ENCODE assay signal across 24 mouse cellular contexts in genomic region chr11:19530652-19531051, GRCm38 (mm10).
DNase-seq lines count a peak whose midpoint lies in the region; ATAC-seq lines count a peak whose summit lies in the region.
"Had no signal": no experiment of that assay in that cellular context is flagged by ENCODE, and none has a peak within 500 bp of the region (broad histone marks: within the 10 kb centered on the region; RNA-seq: fewer than 3 reads in every experiment).

No protein-coding gene starts in this region.

- H3K27me3 ChIP-seq in forebrain, embryonic 13.5 days = peaks cover 39% of the 10 kb centered on the region
- H3K27me3 ChIP-seq in forebrain, embryonic 10.5 days (ENCODE audit: poor library complexity, severe bottlenecking) = peaks cover 74% of the 10 kb centered on the region
- H3K27me3 ChIP-seq in forebrain, embryonic 16.5 days (replicated peaks; ENCODE audit: control insufficient read depth, insufficient read depth, low read length) = peaks cover 5% of the 10 kb centered on the region; the same call in 1 of the 2 replicates
- no peaks in the 10 kb centered on the region for H3K27me3 ChIP-seq in hindbrain, embryonic 16.5 days (replicated peaks; ENCODE audit: control insufficient read depth, insufficient read depth, low read length)
- H3K27me3 ChIP-seq in neural tube, embryonic 15.5 days (replicated peaks) = no peaks in the 10 kb centered on the region
- H3K27me3 ChIP-seq: heart, embryonic 12.5 days; liver, embryonic 13.5 days; lung, embryonic 15.5 days; stomach, embryonic 15.5 days had no signal

- peaks cover 12% of the 10 kb centered on the region for H3K4me1 ChIP-seq in forebrain, embryonic 13.5 days
- H3K4me1 ChIP-seq in forebrain, embryonic 10.5 days = peaks cover 39% of the 10 kb centered on the region
- H3K4me1 ChIP-seq in forebrain, embryonic 16.5 days (replicated peaks; ENCODE audit: control insufficient read depth, insufficient read depth, low read length) = peaks cover 10% of the 10 kb centered on the region; the same call in 1 of the 2 replicates
- H3K4me1 ChIP-seq in hindbrain, embryonic 16.5 days (ENCODE audit: control insufficient read depth, insufficient read depth, low read depth, low read length) = peaks cover 14% of the 10 kb centered on the region
- peaks cover 23% of the 10 kb centered on the region for H3K4me1 ChIP-seq in neural tube, embryonic 15.5 days
- H3K4me1 ChIP-seq: heart, embryonic 12.5 days; liver, embryonic 13.5 days had no signal

- no peak for DNase-seq in forebrain, embryonic 10.5 days (ENCODE audit: extremely low spot score, low spot score)
- DNase-seq in layer of hippocampus, adult 18-20 months (ENCODE audit: low spot score in 2 of 2) = no peak
- DNase-seq in right cerebral cortex, postnatal 14 days = no peak
- no peak for DNase-seq in kidney, adult 18-20 months
- DNase-seq: adrenal gland, postnatal 36 days; cerebellum, adult 18-20 months; cerebellum, postnatal 36 days; gastrocnemius, adult 2 months; heart, postnatal 14 days; liver, embryonic 13.5 days; lung, postnatal 4 days; thymus, adult 18-20 months; thymus, postnatal 4 days had no signal

- WGBS in forebrain, embryonic 13.5 days = 53% methylated on average over 3 of the region's 3 CpGs
- 79% methylated on average over 3 of the region's 3 CpGs for WGBS in forebrain, embryonic 10.5 days
- 39% methylated on average over 3 of the region's 3 CpGs for WGBS in forebrain, embryonic 16.5 days
- 46% methylated on average over 3 of the region's 3 CpGs for WGBS in hindbrain, embryonic 16.5 days
- WGBS in neural tube, embryonic 15.5 days = 38% methylated on average over 3 of the region's 3 CpGs

- H3K4me3 ChIP-seq in forebrain, embryonic 13.5 days = no peak overlapping the region
- H3K4me3 ChIP-seq in forebrain, embryonic 10.5 days = no peak overlapping the region
- H3K4me3 ChIP-seq in forebrain, embryonic 16.5 days (replicated peaks; ENCODE audit: low read length) = no peak overlapping the region
- no peak overlapping the region for H3K4me3 ChIP-seq in hindbrain, embryonic 16.5 days (ENCODE audit: low read length)
- H3K4me3 ChIP-seq in neural tube, embryonic 15.5 days (replicated peaks) = no peak overlapping the region
- H3K4me3 ChIP-seq: gastrocnemius, adult 2 months; heart, embryonic 12.5 days; limb, embryonic 13.5 days; liver, embryonic 13.5 days; stomach, embryonic 15.5 days had no signal

- no peak overlapping the region for H3K9ac ChIP-seq in forebrain, embryonic 13.5 days
- no peak overlapping the region for H3K9ac ChIP-seq in forebrain, embryonic 16.5 days (replicated peaks; ENCODE audit: low read depth, low read length)
- no peak overlapping the region for H3K9ac ChIP-seq in hindbrain, embryonic 16.5 days (ENCODE audit: low read depth, low read length)
- H3K9ac ChIP-seq in neural tube, embryonic 15.5 days (replicated peaks) = no peak overlapping the region
- H3K9ac ChIP-seq: heart, embryonic 12.5 days; kidney, embryonic 15.5 days; limb, embryonic 13.5 days; liver, embryonic 13.5 days; lung, embryonic 15.5 days; stomach, embryonic 15.5 days had no signal

- peak; percentile 36; the same call in 1 of the 2 replicates for ATAC-seq in forebrain, embryonic 13.5 days
- 0 out of 2 replicates have a peak, but pooled peaks have one; percentile 19 for ATAC-seq in forebrain, embryonic 16.5 days
- no peak for ATAC-seq in hindbrain, embryonic 16.5 days
- ATAC-seq in neural tube, embryonic 15.5 days (ENCODE audit: low FRiP score) = peak; percentile 33
- ATAC-seq: inflammation-experienced regulatory T-cells, adult 6 months had no signal

- H3K36me3 ChIP-seq in forebrain, embryonic 13.5 days (ENCODE audit: poor library complexity, severe bottlenecking) = no peaks in the 10 kb centered on the region
- H3K36me3 ChIP-seq in forebrain, embryonic 10.5 days (replicated peaks) = no peaks in the 10 kb centered on the region
- no peaks in the 10 kb centered on the region for H3K36me3 ChIP-seq in forebrain, embryonic 16.5 days (ENCODE audit: control insufficient read depth, insufficient read depth)
- H3K36me3 ChIP-seq in hindbrain, embryonic 16.5 days (ENCODE audit: control insufficient read depth, insufficient read depth, low read length) = no peaks in the 10 kb centered on the region
- no peaks in the 10 kb centered on the region for H3K36me3 ChIP-seq in neural tube, embryonic 15.5 days
- H3K36me3 ChIP-seq: G1E; heart, embryonic 12.5 days; kidney, embryonic 15.5 days; limb, embryonic 13.5 days; liver, embryonic 13.5 days; lung, embryonic 15.5 days; stomach, embryonic 15.5 days had no signal

- H3K9me3 ChIP-seq in forebrain, embryonic 13.5 days (replicated peaks) = no peaks in the 10 kb centered on the region
- H3K9me3 ChIP-seq in forebrain, embryonic 10.5 days = no peaks in the 10 kb centered on the region
- H3K9me3 ChIP-seq in forebrain, embryonic 16.5 days (ENCODE audit: control insufficient read depth, low read length) = no peaks in the 10 kb centered on the region
- no peaks in the 10 kb centered on the region for H3K9me3 ChIP-seq in hindbrain, embryonic 16.5 days (ENCODE audit: control insufficient read depth, low read length)
- H3K9me3 ChIP-seq in neural tube, embryonic 15.5 days (replicated peaks) = no peaks in the 10 kb centered on the region
- H3K9me3 ChIP-seq: G1E; heart, embryonic 12.5 days; kidney, embryonic 15.5 days; limb, embryonic 13.5 days; liver, embryonic 13.5 days; lung, embryonic 15.5 days; stomach, embryonic 15.5 days had no signal

- no peak overlapping the region for H3K27ac ChIP-seq in forebrain, embryonic 13.5 days
- no peak overlapping the region for H3K27ac ChIP-seq in forebrain, embryonic 10.5 days
- no peak overlapping the region for H3K27ac ChIP-seq in forebrain, embryonic 16.5 days (ENCODE audit: low read length)
- no peak overlapping the region for H3K27ac ChIP-seq in hindbrain, embryonic 16.5 days (ENCODE audit: low read depth, low read length)
- H3K27ac ChIP-seq in neural tube, embryonic 15.5 days (replicated peaks) = peak overlapping the region; percentile 70; the same call in 1 of the 2 replicates
- H3K27ac ChIP-seq: gastrocnemius, adult 2 months; kidney, embryonic 15.5 days; limb, embryonic 13.5 days; liver, embryonic 13.5 days; lung, embryonic 15.5 days; stomach, embryonic 15.5 days had no signal

- no peak overlapping the region for H3K4me2 ChIP-seq in forebrain, embryonic 13.5 days
- H3K4me2 ChIP-seq in forebrain, embryonic 16.5 days (ENCODE audit: low read length) = no peak overlapping the region
- peak overlapping the region; percentile 47 for H3K4me2 ChIP-seq in hindbrain, embryonic 16.5 days (ENCODE audit: low read length)
- H3K4me2 ChIP-seq in neural tube, embryonic 15.5 days = peak overlapping the region; percentile 48
- H3K4me2 ChIP-seq: liver, embryonic 13.5 days; stomach, embryonic 15.5 days had no signal

Comparison
In these comparisons a context has a peak if more than half of its experiments do, and no peak if none do; other contexts are left out.
1. H3K4me2 ChIP-seq: peak in hindbrain, embryonic 16.5 days (single experiment) and neural tube, embryonic 15.5 days (single experiment); none in forebrain, embryonic 13.5 days (single experiment) and forebrain, embryonic 16.5 days (single experiment).